Mouse (Mus musculus) erythroid progenitor cell, adult 5-6 weeks (primary cell): ENCODE data around the gene Sim1. TPM values are rescaled to one million over a fixed set of nuclear protein-coding genes. Genes with fewer than 3 reads are reported as not detected.

Experiments used
- ATAC-seq: replicated peaks from 2 replicates; pipeline ENCODE4 v1.8.0; 2016; ENCODE audit warnings: moderate number of reproducible peaks, mild to moderate bottlenecking, moderate TSS enrichment, inconsistent platforms; ENCODE audit not compliant: poor library complexity, low FRiP score, severe bottlenecking
- total RNA-seq, 2 experiments: library from RNA; stranded (forward) in 1 of 2; stranded (reverse) in 1 of 2; fragments of 150-400 nt in 1 of 2; fragments of 186-747, 209-891 nt in 1 of 2; gene quantifications; 2 replicates each; pipeline versions ENCODE4 v1.2.3 to v1.2.4; 2015 to 2017; ENCODE audit warnings: low replicate concordance in 2 of 2

The Sim1 gene
- total RNA-seq (2015; ENCODE audit: low replicate concordance) = not detected in 2 replicates
- not detected in 2 replicates for total RNA-seq (2017; ENCODE audit: low replicate concordance)

- no peak for ATAC-seq
Measured at GRCm38 (mm10) chr10:50894170-50894991, at the start of gene Sim1. Gene Sim1 (plus strand): TSS chr10:50894754.

DNA sequence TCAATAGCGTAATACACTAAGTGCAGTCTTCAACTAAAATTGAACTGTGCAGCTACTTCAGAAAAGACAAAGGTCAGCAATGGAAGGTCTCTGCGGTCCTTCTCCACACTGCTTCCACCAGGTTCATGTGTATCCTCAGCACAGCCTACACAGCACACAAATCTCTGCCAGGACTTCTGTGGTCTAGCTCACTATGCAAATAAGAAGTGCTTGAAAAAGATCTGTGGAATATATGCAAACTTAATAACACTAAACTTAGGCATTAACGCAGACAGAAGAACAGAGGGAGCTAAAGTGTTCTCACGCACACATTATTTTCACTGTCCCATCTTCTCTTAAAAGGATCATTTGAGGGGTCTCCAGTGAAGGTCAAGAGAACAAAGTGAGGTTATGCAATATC, 26.4 kb upstream of the Sim1 start:
- ATAC-seq = no peak

DNA sequence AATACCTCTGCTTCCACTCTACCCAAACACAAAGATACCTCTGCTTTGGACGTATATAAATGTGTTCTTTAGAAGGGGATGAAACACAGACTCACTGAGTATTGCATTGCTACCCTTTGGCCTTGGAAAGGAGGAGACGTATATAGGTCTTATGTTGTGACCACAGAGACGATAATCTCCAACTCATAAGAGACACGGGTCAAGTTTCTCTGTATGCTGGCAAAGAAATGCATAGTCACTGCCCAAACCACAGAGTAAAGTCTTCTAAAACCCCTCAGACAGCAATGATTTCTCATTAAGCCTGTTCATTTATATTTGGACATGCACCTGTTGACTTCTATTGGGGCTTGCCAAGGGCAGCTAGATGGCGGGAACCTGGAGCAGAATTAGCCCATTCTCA, 17.6 kb upstream of the Sim1 start:
- no peak for ATAC-seq

DNA sequence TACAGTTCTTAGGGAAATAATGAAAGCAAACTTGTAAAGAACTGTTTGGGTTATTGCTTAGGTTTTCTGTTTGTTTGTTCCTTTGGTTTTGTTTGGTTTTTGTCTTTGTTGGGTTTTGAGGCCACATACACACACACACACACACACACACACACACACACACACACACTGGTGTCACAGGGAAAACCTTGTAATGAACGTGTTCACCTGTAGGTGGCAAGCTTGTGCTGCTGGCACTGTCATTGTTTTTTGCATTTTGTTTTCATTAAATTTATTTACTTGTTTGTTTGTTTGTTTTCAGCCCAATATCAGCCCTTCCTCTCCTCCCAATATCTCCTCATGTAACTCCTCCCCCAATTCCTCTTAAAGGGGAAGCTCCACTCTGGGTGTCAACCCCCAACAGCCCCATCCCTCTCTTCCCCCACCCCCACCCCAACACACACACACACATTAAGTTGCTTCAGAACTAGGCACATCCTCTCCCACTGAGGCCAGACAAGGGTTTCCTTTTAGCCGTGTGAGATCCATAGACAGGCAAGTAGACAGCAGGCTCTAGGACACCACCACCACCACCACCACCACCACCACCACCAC, 13.0 kb upstream of the Sim1 start:
- ATAC-seq = no peak

GRCm38 (mm10) chr10:50882366-50882765, 12.2 kb upstream of the Sim1 start:
- no peak for ATAC-seq

DNA sequence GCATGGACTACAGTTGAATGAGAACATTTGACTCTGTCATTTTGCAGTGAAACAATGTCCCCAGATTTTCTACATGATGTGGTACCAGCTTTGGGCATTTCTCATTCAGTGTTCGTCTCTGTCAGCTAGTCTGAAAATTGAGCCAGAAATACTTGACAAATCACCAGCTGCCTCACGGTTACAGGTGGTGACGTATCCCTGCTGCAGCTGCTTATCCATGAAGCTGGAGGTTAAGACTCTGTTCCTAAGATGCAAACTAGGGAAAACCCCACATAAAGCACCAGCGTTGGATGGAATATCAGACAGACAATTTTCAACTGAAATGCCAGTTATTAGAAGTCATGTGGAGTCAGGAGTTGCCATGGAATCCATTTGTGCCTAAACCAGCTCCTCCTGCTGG, 8.2 kb upstream of the Sim1 start:
- no peak for ATAC-seq

GRCm38 (mm10) chr10:50890621-50891020, 3.9 kb upstream of the Sim1 start:
- ATAC-seq = no peak

GRCm38 (mm10) chr10:50891876-50892711, 2.5 kb upstream of the Sim1 start:
- no peak for ATAC-seq

DNA sequence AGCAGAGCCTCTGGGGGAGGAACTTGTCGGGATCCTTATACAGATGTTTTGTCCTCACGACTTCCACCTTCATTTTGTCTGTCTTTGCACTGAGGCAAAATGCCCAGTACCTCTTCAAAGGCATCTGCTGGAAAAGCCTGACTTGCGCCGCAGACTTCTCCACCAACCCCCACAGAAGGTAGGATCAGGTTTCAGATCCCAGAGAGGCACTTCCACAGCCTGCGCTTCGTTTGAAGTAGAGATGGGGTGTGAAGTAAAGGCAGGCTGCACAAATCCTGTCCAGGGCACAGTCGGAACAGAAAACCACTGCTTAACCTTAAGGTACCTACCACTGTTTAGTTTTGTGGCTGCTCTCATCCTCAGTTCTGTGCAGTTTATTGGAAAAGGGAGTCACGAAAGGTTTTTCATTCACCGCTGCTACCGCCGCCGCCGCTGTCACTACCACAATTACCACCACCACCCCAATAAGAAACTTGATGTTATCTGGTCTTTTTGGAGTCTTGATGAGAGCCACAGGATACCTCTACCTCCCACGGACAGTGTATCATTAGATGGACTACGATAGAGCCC, 1.7 kb upstream of the Sim1 start:
- ATAC-seq = no peak

DNA sequence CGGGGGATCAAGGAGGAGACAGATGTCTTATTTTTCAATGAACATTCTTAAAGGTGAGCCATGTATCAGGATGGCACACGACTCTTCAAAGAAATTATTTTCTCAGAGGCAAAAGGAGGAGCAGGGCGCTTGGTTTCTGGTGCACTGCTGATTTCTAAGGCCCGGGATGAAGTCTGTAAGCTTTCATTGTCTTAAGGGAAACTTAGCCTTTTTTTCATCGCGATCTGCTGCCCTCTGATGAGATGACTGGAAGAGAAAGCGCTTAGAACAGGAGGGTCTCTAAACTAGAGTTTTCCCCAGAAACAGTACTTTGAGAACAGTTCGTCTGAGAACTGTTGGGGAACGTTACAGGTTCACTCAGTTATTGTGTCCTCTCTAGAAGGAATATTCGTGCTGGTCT, 1.0 kb upstream of the Sim1 start:
- no peak for ATAC-seq

GRCm38 (mm10) chr10:50895091-50895790, 687 bp downstream of the Sim1 start:
- ATAC-seq = no peak

GRCm38 (mm10) chr10:50895881-50896766, 1.6 kb downstream of the Sim1 start:
- no peak for ATAC-seq

DNA sequence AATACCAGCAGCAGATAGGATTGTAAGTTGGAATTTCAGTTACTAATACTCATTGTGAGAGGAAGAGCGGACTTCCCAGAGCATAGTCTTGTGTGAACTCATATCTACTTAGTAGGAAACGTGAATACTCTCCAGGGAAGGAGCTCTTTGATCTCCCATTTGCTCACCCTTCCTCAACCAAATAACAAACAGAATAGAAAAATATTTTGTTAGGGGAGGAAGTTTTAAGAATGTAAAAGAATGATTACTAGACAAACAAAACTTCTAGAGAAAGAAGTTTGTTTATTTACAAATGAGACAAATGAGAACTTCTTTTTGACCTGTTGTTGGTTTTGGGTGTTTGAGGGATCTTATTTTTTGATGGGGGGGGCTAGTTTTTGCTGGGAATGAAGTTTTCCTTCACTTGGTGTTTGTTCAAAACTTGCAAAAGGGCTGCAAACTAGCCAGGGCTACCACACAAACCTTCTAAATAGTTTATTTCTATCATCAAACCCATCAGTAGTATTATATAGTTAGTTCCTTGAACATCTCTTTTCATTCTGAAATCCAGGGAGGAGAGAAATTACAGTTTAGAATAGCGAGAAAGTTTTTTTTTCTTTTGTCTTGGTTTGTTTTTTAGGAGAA, 2.3 kb downstream of the Sim1 start:
- ATAC-seq = no peak

- ATAC-seq = no peak
Measured at GRCm38 (mm10) chr10:50897530-50898471, 3.2 kb downstream of the Sim1 start.

DNA sequence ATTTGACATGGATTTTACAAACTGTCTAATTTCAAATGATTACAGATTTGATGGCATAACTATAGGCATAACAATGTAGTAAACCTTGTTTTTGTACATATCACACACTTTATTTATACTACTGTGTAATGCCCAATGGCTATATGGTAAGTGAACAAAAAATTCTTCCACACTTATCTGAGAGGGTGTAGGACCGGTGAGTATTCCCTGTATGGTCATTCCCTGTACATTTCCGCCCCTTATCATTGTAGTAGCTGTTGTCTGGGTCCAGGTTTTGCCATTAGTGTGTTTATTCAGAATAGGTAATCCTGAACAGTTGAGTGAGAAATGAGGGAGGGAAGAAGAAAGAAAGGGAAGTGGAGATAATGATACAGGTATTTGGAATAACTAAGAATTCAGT, 4.1 kb downstream of the Sim1 start:
- no peak for ATAC-seq

DNA sequence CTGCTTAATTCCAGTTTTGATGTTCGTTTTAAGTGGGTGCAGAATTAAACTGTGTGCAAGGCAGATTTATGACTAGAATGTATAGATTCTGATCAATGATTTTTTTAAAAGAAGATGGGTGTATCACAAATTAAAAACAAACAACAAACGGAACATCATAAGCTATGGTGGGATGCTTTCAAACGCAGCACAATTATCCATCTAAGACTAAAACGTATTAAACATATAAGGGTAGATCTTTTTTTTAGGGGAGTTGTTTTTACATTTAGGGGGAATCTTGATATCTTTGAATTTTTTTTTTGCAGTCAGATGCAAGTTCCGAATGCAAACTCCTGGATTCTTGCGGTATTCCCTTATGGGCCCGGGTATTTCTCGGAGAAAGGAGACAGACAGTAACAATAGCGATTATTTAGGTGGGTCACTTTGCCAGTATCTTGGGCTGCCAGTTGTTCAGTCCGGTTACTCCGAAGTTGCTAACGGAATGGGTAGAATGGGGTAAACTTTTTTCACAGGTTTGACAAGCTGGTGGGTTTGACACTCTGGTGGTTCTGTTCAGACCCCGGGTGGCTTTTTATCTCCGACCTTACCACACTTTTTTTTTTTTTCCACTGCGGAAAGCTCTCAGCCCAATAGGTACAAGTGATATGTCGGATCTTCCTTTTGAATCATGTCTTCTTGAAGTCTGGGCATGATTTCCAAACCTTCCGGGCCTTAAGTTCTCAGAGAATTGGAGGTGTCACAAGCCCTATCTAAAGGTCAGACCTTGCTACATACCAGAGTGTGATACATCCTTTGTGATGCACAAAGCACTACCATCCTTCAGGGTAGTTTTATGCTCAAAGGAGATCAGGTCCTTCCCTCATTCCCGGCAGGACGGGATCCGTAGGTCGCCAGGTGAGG, 5.5 kb downstream of the Sim1 start:
- ATAC-seq = no peak
